Mouse (Mus musculus) adrenal gland, adult 18-20 months (tissue): ENCODE results near the gene Gopc. TPM values are rescaled to one million over a fixed set of nuclear protein-coding genes. Genes with fewer than 3 reads are reported as not detected.
"Not testable (repeated sequence)": the region's sequence is repeated elsewhere in the genome, so short reads cannot be mapped to it uniquely, and the experiment has no call there.

Experiments
- DNase-seq, 2 experiments: peaks; one replicate each; pipeline ENCODE4 v3.0.0; 2021 to 2022; ENCODE audit warnings: low spot score in 2 of 2
- total RNA-seq, 2 experiments: library from RNA; stranded (reverse); gene quantifications; 1 replicate in 1 of 2; 2 replicates in 1 of 2; pipeline ENCODE4 v1.2.3; 2021

Gopc gene
- total RNA-seq, 2 experiments from 2014 or later, result 18.4 to 21.8 TPM

DNA sequence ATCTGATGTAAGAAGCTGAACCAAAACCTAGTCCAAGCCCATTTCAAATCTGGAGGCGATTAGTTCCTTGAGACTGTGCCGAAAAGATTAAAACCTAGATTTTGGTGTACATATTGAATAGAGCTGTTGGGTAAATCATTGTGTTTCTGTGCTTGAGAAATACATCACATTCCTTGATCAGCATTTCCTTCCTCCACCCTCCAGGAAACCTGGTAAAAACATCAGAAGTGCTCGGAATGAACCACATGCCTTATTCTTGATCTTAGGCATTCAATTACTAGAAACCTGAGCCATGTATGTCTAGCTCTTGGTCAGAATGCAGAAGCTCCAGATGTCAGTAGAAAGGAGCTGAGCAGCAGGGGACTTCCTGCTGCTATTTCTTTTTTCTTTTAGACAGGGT, 7.5 kb upstream of the Gopc start:
- DNase-seq, result no peak

DNA sequence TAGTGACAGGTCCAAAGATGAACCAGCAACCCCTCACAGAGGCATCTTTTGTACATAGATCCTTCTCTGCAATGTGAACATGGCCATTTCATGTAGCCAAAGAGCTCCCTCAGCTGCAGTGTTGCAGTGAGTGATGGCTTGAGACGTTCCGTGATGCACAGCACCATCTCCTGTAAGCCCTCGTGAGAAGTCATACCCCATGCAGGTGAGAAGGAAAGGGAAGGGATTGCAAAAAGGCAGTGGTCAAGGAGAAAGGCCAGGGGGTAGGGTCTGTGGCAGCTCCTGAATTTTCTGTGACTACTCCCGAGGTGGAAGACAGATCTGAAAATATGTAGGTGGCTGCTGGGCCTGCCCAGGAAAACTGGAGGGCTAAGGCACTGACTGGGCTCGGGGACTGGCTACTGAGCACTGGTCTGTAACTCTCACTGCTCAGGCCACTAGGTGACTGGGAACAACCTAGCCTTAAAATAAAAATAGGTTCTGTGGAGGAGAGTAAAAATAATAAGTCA, 7.1 kb upstream of the Gopc start, which contains the start of gene Nepn:
Gene Nepn (plus strand): TSS at position 51 of the 509 bp plus-strand sequence.
- DNase-seq, result no peak

DNA sequence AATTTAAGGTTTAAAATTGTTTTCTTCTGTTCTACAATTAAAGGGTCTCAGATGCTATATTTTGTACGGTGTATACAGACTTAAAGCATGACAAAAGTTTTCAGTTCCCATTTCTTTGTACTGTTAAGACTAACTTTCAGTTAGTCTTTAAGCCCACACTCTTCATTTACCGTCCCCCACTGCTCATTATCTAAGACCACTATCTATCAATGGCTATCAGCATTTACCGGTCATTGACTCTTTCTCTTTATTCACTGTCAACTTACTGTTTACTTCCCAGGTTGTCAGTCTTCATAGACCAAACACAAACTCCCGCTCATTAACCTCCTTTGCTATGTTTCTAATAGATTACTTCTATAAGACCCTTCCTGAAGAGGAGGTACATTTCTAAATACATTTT, 5.3 kb upstream of the Gopc start:
- DNase-seq, result no peak

DNA sequence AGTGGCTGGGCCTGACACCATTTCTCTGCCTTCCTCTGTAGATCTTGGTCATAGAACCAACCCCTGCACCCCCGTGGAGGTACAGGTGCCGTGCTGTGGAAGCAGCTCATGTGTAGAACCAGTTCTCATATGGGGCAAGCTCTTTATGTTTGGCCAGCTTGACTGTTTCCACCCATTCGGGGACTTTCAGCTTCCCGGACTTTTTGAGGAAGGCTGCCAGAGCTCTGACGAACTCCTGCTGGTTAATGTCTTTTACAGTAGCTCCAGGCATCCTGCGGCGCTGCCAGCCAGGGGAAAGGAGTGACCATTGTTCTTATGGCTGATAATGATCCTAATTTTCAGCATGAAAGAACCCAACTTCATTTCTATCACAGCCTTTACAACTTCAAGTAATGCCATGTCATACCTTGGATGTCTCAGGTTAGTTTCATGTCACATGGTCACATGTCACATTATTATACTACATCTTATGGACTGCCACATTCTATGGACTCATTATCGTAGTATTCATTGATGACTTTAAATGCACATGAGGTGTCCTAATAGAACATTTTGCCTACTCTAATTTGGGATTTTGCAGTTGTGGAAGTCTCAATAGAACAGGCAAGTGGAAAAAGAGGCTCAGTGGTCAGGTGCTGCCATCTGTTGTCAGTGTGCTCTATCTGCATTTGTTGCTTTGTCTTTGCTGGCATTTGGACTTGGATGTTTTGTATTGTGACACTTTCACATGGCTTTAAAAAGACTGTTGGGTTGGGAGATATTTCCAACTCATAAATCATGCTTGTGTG, 3.1 kb upstream of the Gopc start:
- peak; percentile 20 to 41 for DNase-seq

DNA sequence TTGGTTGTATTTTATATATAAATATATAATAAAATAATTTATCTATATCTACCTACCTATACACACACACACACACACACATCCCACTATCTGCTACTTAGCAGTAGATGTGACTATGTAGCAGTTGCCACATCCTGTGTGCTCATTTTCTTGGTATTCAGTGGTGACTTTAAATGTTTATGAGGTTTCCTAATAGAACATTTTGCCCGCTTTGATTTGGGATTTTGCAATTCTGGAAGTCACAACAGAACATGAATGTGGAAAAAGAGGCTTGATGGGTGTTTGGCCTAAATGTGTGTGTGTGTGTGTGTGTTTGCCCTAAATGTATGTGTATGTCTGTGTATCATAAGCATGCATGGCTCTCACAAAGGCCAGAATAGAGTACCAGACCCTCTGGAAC, 1.6 kb upstream of the Gopc start:
- DNase-seq, result no peak

DNA sequence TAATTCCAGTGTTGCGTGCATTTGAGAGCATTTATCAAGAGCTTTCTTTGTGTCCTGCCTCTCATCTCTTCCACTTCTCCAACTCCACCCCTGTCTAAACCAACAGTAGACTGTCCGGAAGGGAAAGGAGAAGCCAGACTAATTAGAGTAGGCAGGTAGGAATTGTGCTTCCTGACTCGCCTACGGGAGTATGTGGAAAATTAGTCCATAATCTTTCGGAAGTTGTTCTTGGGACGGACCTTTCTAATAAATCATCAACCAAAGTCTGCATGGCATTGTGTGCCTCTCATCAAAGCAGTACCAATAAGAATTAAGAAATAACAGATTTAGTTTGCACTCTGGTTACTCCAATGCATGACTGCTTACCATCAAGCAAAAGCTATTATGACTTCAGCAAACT, 1.1 kb upstream of the Gopc start:
- DNase-seq, result no peak

DNA sequence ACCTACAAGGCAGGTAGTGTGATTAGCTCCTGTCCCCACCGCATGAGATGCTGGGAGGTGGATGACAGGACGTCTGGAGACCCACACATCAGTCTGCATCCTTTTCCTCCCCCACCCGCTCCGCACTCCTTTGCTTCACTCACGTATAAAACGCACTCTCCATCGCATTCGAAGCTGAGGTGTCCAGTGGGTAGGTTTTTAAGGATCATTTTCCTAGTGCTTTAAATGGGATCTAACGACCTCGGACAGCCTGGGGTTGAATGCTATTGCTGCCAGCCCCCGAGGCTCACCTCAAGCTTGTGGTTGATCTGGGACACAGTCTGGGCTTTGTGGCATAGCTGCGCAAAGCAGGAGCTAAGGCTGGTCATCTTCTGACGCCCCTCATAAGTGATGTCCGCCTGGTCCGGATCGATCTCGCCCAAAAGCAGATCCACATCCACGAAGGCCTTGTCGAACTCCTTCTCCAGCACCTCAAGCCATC, 563 bp downstream of the Gopc start:
- no peak for DNase-seq

DNA sequence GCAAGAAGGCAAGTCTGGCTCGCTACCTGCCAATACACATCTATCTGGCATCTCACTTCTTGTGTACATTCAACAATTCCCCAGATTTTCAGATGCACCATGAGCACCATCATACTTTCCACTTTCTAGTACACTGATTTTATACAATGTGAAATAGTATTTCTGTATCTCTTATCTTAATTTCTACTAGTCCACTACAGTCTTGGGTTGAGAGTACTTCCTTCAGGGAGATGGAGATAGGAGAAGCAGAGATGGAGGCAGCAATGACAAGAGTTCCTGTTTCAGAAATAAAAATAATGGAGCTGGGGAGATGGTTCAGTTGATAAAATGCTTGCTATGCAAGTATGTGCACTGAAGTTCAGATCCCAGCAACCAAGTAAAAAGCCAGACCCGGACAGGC, 4.1 kb downstream of the Gopc start:
- DNase-seq, result no peak

DNA sequence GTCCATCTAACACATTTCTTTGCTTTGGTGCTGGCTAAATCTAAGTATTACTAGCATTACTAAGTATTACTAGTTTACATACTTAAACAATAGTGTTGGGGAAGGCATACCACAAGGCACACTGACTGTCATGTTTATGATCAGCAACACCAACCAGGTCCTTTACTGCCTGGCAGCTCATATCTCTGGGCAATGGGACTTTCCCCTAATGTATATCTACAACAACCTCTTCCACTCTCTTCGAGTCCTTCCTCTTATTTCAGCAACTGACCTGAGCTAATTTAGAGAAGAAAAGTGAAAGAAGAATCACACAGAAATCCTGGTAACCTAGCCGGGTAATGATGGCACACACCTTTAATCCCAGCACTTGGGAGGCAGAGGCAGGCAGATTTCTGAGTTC, 5.5 kb downstream of the Gopc start:
- no peak for DNase-seq

DNA sequence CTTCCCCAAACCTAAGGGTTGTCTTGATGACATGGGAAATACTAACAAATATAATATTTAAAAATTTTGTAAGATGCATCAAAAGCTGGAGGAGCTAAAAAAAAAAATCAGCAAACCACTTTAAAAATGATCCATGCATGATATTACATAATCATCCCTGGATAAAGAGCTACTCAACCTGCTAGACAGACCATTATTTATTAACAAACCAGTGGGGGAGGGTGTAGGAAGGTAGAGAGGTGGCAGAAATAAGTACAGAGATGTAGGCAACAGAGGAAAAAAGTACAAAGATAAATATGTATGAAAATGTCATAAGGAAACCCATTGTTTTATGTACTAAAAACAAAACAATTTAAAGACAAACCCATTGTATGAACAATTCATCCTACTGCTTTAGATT, 7.3 kb downstream of the Gopc start:
- DNase-seq, result no peak

DNA sequence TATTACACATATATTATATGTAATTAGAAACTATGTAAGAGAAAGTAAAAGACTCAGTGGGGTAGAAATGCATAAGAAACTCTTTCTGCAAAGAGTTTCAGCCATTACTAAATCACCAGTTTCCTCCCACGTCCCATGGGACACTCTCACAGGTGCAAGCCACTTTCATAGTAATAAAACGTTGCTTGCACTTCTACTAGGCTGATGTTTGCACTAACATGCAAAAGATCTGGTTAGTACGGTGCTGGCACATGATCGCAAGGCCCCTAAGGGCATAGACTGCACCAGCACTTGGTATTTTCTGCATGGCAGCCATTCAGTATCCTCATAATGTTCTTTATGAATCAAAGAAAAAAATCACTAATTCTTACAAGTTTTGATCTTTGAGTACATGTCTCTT, 8.1 kb downstream of the Gopc start:
- DNase-seq, result no peak

DNA sequence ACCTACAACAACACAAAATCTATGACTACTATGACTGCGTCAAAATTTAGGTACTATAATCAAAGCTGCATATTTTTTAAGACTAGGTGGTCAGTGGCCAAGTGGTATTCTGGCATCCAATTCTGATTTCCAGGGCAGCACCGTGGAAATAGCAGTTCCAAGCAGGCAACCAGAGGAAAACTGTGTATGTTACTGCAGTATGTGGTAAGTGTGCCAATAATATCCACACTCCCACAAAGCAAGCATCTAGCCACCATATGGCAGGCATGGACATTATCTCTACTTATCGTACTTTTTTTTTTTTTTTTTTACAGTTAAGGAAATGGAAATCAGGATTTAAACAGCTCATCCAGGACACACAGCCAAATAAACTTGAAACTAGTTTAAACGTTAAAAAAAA, 13.5 kb downstream of the Gopc start:
- no peak for DNase-seq

DNA sequence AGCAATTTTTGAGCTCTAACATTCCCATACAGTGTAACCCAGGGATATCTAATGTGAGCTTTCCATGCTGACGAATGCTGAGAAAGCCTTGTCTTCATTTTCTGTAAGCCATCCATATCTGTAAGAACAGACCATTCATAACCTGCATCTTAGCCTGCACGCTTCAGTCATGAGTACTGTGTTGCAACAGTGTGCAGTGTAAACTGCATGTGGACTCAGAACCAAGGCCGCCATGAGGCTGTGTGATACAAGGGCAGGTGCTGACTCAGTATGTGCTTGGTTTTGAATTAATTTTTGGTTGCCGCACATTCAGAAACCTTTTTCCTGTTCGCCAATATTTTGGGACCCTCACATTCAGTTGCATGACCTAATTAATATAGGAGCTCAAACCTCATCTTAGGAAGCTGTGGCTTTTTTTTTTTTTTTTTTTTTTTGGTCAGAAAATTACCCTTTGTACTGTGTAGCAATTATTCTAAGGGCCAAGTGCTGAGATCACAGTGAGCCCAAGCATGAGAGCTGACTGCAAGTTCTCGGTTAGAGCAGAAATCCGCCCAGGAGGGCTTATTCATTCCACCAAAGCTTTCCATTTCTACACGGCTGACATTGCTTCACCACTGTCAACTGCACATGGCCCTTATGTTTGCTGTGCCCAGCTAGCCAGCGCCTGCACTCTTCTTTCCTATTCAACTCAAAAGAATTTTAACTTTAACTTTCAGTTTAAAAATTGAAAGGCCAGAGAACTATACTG, 20.9 kb downstream of the Gopc start:
- DNase-seq, result no peak

DNA sequence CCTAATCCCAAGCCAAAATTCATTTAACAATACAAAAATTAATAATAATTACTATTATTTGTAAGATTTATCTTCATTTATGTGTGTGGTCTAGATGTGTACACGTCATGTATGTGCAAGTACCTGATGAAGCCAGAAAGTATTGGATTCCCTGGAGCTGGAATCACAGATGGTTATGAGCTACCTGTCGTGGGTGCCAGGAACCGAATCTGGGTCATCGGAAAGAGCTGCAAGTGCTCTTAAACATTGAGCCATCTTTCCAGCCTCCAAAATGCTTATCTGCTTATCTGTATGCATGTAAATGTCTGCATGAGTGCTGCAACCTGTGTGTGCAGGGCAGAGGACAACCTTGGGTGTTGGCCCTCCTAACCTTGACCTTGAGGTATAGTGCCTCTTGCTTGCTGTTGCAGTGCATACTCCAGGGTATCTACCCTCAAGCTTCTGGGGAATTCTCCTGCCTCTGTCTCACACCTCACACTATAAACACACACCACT, 21.6 kb downstream of the Gopc start:
- DNase-seq, result no peak

DNA sequence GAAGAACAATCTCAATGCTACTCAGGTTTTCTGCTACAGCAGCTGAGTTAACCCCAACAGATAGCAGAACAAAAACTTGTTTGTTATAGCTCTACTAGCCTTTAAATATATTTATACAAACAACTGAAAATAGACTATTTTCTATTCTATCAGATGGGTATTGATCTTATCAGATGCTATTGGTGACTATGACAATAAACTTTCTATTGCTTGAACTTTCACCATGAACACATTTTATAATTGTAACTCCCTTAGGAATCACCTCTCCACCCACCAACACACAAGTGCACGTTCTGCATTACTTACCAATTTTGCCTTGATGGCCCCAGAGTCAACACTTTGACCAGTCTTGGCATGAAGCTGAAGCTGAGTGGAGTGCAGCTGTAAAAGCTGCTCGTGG, 23.5 kb downstream of the Gopc start, which contains the start of gene Gm26741:
Gene Gm26741 (plus strand): TSS at position 301 of the 400 bp plus-strand sequence.
- no peak for DNase-seq

DNA sequence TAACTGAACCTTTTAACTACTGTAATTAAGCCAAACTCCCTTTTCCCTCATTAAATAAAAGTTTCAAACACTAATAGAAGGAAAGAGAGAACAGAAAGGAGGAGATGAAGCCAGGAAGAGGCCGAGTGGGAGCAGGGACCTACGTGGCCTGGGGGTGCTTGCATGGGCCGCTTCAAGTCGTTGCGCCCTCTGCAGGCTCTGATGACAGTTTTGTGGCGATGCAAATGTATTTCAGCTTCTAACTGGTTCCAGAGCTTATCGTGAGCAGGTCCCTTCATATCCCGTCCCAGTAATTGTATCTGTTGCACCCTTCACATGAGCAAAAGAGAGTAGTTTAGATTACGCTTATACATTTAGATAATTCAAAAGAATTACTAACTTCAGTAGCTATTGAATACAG, 28.7 kb downstream of the Gopc start:
- DNase-seq, result no peak

DNA sequence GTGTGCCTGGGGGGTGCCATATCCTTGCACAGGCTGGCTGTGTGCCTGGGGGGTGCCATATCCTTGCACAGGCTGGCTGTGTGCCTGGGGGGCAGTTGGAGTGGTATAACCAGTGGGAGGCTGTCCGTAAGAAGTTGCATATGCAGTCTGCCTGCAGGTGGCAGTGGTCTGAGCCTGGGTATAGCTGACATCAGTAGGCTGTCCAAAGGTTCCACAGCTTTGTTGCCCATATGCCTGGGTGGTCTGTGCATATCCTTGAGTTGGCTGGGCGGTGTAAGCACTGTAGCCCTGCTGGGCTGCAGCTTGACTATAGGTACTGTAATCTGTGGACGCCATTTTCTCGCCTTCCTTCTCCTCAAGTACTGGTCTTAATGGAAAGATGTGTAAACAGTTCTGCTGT, 38.6 kb downstream of the Gopc start:
- not testable (repeated sequence) for DNase-seq

DNA sequence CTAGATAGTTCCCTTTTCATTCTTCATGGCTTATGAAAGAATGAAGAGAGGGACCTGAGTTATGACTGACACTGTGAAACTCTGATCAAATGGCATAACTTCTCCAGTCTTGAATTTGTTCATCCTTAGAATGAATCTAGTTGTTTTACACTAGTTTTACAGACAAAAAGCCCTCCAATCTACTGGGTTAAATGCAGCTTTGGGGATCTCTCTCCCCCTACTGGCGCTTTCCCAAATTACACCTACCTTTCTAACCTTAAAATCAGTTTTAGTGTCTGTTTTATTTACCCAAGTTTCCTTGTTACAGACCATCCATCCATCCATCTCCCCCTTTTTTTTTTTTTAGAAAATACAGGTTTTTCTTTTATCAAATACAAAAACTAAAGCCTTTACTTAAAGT, 50.9 kb downstream of the Gopc start:
- peak; percentile 24 to 26 for DNase-seq

DNA sequence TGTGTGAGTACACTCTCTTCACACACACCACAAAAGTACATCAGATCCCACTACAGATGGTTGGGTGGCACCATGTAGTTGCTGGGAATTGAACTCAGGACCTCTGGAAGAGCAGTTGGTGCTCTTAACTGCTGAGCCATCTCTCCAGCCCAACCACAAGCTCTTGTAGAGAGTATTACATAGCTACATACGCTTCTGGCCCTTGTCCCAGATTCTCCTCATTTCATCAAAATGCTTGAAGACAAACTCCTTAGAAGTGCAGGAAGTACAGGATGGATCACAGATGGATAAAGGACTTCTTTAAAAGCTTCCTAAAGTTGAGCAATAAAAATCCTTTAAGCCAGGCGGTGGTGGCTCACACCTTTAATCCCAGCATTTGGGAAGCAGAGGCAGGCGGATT, 60.0 kb downstream of the Gopc start:
- DNase-seq, result no peak

DNA sequence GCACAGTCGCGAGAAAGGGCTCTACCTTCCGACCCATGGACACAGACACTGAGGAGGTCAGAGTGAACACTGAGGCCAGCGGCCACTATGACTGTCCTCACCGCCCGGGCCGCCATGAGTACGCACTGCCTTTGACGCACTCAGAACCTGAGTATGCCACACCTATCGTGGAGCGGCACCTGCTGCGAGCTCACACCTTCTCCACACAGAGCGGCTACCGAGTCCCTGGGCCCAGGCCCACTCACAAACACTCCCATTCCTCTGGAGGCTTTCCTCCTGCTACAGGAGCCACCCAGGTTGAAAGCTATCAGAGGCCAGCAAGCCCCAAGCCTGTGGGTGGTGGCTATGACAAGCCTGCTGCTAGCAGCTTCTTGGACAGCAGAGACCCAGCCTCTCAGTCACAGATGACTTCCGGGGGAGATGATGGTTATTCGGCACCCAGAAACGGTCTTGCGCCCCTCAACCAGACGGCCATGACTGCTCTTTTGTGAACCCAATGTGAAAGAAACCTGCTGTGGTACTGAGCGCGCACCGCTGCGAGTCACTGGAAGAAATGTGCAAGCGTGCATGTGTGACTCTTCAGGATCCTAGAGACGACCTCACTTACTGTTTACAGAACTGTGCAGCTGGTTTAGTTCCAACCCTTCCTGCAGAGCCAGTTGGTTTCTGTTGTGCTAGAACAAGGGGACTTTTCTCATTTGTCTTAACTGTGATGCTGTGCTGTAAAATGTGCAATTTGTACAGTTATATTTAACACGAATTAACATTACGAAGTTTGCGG, 62.2 kb downstream of the Gopc start:
- no peak for DNase-seq

DNA sequence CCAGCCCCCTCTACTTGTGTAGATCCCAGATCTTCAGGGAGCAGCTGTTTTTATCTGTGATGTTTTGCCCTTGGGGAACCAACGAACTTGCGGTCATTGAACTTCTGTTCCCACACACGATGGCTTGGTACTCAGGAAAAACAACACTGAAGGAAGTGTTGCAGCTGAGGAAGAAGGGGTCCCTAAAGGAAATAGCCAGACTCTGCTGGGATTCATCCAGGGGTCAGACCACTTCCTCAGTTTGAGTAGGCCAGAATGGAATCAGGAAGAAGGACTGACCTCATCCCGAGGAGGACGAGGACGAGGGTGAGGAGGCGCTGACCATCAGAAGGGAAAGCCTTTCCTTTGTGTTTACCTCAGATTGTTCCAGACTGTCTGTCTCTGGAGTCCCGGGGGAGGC, 72.7 kb downstream of the Gopc start:
- no peak for DNase-seq
